Mouse (Mus musculus): Measurements from ENCODE around the gene Lztfl1. TPM values are rescaled to one million over a fixed set of nuclear protein-coding genes. Genes with fewer than 3 reads are reported as not detected.
A peak's percentile ranks its signal among the peaks of the same experiment; 100 is the strongest.
"Not testable (repeated sequence)": the region's sequence is repeated elsewhere in the genome, so short reads cannot be mapped to it uniquely, and the experiment has no call there.

Lztfl1 gene
- 33.7 and 35.1 TPM in 2 replicates for polyA plus RNA-seq (2016; fragmentation: Nextera tagmentation; extraction: Ambion mirVana)

DNA sequence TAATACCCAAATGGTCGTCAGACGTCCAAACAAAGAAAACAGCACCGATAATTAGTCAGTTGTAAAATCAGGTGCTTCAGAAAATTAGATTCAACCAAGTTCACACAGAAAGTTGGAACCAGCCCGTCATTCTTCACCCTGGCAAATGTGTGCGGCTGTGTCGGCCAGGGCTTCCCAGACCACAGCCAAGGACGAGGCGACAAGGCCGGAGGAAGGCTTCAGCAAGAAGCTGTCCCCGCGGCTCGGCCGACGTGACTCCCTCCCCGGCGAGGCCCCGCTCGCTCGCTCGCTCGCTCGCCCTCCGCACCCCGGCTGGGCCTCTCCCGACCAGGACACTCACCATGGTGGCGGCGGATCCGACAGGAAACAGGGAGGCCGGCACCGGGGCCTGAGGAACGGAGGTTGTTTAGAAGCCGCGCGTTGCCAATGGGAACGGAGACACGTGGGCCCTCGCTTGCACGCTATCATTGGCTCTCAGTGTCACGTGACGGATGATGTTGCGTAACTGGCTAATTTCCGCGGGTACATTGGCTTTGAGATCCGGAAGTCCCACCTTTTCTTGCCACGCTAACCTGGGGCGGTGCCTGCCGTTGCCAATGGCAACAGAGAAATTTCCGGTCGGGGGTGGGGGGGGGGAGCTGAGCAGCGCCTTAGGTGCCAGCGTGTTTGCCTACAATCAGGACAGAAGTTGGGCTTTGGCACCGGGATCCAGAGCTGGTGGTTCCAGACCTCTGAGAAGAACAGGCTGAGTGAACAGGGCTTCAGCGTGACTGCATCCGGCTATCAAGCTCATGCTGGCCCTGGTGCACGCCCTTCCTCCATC, at the start of gene Lztfl1:
Lztfl1 (minus strand) TSS at position 512 of the 823 bp plus-strand sequence.
- WGBS = under 1% methylated on average over 55 of the region's 55 CpGs
- peak within 1 kb of the TSS; percentile 84 for H3K9ac ChIP-seq
- H3K4me3 ChIP-seq = peak within 1 kb of the TSS; percentile 74
- H3K9me3 ChIP-seq (replicated peaks) = no peaks in the 10 kb centered on the region
- peak within 1 kb of the TSS; percentile 56 for H3K27ac ChIP-seq (ENCODE audit: poor library complexity, severe bottlenecking)
- H3K4me1 ChIP-seq (replicated peaks) = peaks cover 6% of the 10 kb centered on the region
- peaks cover 3% of the 10 kb centered on the region; the same call in 1 of the 2 replicates for H3K27me3 ChIP-seq (replicated peaks)
- peak; percentile 100 for ATAC-seq (ENCODE audit: insufficient number of reproducible peaks, low FRiP score)
- no peaks in the 10 kb centered on the region for H3K36me3 ChIP-seq
- H3K4me2 ChIP-seq = peak within 1 kb of the TSS; percentile 75

GRCm38 (mm10) chr9:123766996-123767395, 49.5 kb upstream of the Lztfl1 start:
- no peak overlapping the region for H3K9ac ChIP-seq
- H3K27ac ChIP-seq (ENCODE audit: poor library complexity, severe bottlenecking) = no peak overlapping the region
- ATAC-seq (ENCODE audit: insufficient number of reproducible peaks, low FRiP score) = no peak
- no peaks in the 10 kb centered on the region for H3K27me3 ChIP-seq (replicated peaks)
- H3K4me2 ChIP-seq = no peak overlapping the region
- H3K36me3 ChIP-seq = no peaks in the 10 kb centered on the region
- no peak overlapping the region for H3K4me3 ChIP-seq
- H3K4me1 ChIP-seq (replicated peaks) = no peaks in the 10 kb centered on the region
- no peaks in the 10 kb centered on the region for H3K9me3 ChIP-seq (replicated peaks)
- WGBS = 77% methylated on average over 3 of the region's 3 CpGs

DNA sequence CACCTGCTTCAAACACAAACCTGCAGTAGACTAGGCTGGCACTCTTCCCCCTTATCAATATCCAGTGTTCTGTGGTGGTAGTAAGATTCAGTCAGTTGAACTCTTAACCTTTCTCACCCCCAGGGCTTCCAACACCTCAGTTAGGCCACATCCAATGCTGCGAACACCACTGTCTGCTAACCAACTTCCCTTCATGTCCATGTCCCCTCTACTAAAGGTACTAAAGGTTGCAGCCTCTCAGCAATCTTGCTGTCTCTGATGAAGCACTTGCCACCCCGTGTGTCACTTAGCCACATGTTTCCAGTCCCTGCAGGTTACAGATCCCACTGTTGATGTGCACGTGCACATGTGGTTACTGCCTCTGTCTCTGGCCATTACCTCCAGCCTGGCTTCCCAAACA, 46.3 kb upstream of the Lztfl1 start:
- ATAC-seq (ENCODE audit: insufficient number of reproducible peaks, low FRiP score) = no peak
- Histone ChIP-seq H3K9ac (no peak overlapping the region), H3K36me3 (no peaks in the 10 kb centered on the region), H3K27ac (ENCODE audit: poor library complexity, severe bottlenecking) (no peak overlapping the region), H3K9me3 (replicated peaks) (no peaks in the 10 kb centered on the region), H3K27me3 (replicated peaks) (no peaks in the 10 kb centered on the region), H3K4me1 (replicated peaks) (no peaks in the 10 kb centered on the region), H3K4me2 (no peak overlapping the region), H3K4me3 (no peak overlapping the region)
- WGBS = 68% methylated on average over 3 of the region's 3 CpGs

- H3K27ac ChIP-seq (ENCODE audit: poor library complexity, severe bottlenecking) = no peak overlapping the region
- no peaks in the 10 kb centered on the region for H3K9me3 ChIP-seq (replicated peaks)
- 85% methylated on average over 4 of the region's 4 CpGs for WGBS
- H3K9ac ChIP-seq = no peak overlapping the region
- no peaks in the 10 kb centered on the region for H3K36me3 ChIP-seq
- no peaks in the 10 kb centered on the region for H3K27me3 ChIP-seq (replicated peaks)
- ATAC-seq (ENCODE audit: insufficient number of reproducible peaks, low FRiP score) = no peak
- no peak overlapping the region for H3K4me3 ChIP-seq
- H3K4me2 ChIP-seq = no peak overlapping the region
- no peaks in the 10 kb centered on the region for H3K4me1 ChIP-seq (replicated peaks)
Observed at GRCm38 (mm10) chr9:123762886-123763285, 45.4 kb upstream of the Lztfl1 start.

DNA sequence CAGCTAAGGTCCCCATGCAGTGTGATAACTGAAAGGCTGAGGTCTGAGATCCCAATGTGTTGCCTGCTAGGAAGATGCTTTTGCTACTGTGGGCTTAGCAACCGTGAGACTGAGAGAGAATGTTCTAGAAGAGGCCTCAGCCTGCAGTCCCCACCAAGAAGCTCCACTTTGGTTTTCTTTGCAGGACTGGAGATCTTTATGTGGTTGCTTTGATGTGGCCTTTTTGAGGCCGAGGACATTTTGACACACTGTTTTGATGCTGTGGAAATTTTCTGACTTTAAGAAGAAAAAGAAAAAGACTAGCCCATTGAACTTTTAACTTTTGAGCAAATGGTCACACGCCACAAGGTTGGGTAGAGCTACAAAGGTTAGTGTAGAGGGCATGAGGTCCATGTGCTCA, 43.3 kb upstream of the Lztfl1 start:
- Histone ChIP-seq H3K9me3 (replicated peaks) (no peaks in the 10 kb centered on the region), H3K4me1 (replicated peaks) (no peaks in the 10 kb centered on the region), H3K27ac (ENCODE audit: poor library complexity, severe bottlenecking) (no peak overlapping the region), H3K36me3 (no peaks in the 10 kb centered on the region), H3K4me2 (no peak overlapping the region), H3K9ac (no peak overlapping the region), H3K4me3 (no peak overlapping the region), H3K27me3 (replicated peaks) (no peaks in the 10 kb centered on the region)
- WGBS = 76% methylated on average over 3 of the region's 3 CpGs
- ATAC-seq (ENCODE audit: insufficient number of reproducible peaks, low FRiP score) = no peak

GRCm38 (mm10) chr9:123758645-123759044, 41.1 kb upstream of the Lztfl1 start:
- H3K4me1 ChIP-seq (replicated peaks) = no peaks in the 10 kb centered on the region
- 66% methylated on average over 4 of the region's 4 CpGs for WGBS
- no peak overlapping the region for H3K27ac ChIP-seq (ENCODE audit: poor library complexity, severe bottlenecking)
- no peak for ATAC-seq (ENCODE audit: insufficient number of reproducible peaks, low FRiP score)
- H3K27me3 ChIP-seq (replicated peaks) = no peaks in the 10 kb centered on the region
- H3K4me2 ChIP-seq = no peak overlapping the region
- H3K9ac ChIP-seq = no peak overlapping the region
- H3K4me3 ChIP-seq = no peak overlapping the region
- H3K9me3 ChIP-seq (replicated peaks) = no peaks in the 10 kb centered on the region
- no peaks in the 10 kb centered on the region for H3K36me3 ChIP-seq

DNA sequence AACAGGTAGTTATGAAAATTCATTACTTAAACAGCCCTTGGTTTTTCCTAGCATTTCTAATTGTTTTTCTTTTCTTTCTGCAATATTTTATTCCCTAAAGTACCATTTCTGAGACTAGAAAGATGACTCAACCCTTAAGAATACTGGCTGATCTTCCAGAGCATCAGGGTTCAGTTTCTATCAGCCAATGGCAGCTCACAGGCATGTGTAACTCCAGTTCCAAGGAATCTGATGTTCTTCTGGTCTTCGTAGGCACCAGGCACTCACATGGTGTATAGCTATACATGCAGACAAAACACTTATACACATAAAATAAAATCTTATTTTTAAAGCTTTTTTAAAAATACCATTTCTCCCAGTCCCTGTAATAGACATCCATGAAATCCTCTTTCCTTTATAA, 40.7 kb upstream of the Lztfl1 start:
- Histone ChIP-seq H3K27ac (ENCODE audit: poor library complexity, severe bottlenecking) (no peak overlapping the region), H3K9me3 (replicated peaks) (no peaks in the 10 kb centered on the region), H3K9ac (no peak overlapping the region), H3K36me3 (no peaks in the 10 kb centered on the region), H3K27me3 (replicated peaks) (no peaks in the 10 kb centered on the region), H3K4me3 (no peak overlapping the region), H3K4me2 (no peak overlapping the region), H3K4me1 (replicated peaks) (no peaks in the 10 kb centered on the region)
- no peak for ATAC-seq (ENCODE audit: insufficient number of reproducible peaks, low FRiP score)
- 68% methylated on average over 1 of the region's 1 CpGs for WGBS

GRCm38 (mm10) chr9:123757326-123757725, 39.8 kb upstream of the Lztfl1 start:
- Histone ChIP-seq H3K9ac (no peak overlapping the region), H3K27me3 (replicated peaks) (no peaks in the 10 kb centered on the region), H3K36me3 (no peaks in the 10 kb centered on the region), H3K9me3 (replicated peaks) (no peaks in the 10 kb centered on the region), H3K4me1 (replicated peaks) (no peaks in the 10 kb centered on the region), H3K27ac (ENCODE audit: poor library complexity, severe bottlenecking) (no peak overlapping the region), H3K4me3 (no peak overlapping the region), H3K4me2 (no peak overlapping the region)
- ATAC-seq (ENCODE audit: insufficient number of reproducible peaks, low FRiP score) = no peak
- WGBS = 54% methylated on average over 2 of the region's 2 CpGs

DNA sequence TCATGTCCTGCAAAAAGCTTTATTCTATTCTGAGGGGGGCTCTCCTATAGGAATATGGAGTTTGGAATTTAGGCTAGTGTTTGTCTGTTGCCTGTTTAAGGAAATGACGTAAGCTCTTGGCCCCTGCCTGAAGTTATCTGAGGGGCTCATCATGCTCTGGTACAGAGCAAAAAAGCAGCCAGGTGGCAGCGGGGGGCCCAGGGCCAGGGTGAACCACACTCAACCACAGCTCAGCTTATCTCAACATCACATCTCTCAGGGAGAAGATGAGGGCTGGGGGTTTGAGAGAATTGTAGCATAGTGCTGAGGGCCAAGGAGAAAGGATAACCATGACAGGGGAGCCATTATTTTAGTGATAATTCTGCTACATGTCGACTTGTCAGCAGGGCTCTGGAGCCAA, 39.3 kb upstream of the Lztfl1 start:
- Histone ChIP-seq H3K27me3 (replicated peaks) (no peaks in the 10 kb centered on the region), H3K9me3 (replicated peaks) (no peaks in the 10 kb centered on the region), H3K4me3 (no peak overlapping the region), H3K36me3 (no peaks in the 10 kb centered on the region), H3K4me2 (no peak overlapping the region), H3K9ac (no peak overlapping the region), H3K4me1 (replicated peaks) (no peaks in the 10 kb centered on the region), H3K27ac (ENCODE audit: poor library complexity, severe bottlenecking) (no peak overlapping the region)
- 68% methylated on average over 3 of the region's 3 CpGs for WGBS
- ATAC-seq (ENCODE audit: insufficient number of reproducible peaks, low FRiP score) = no peak

DNA sequence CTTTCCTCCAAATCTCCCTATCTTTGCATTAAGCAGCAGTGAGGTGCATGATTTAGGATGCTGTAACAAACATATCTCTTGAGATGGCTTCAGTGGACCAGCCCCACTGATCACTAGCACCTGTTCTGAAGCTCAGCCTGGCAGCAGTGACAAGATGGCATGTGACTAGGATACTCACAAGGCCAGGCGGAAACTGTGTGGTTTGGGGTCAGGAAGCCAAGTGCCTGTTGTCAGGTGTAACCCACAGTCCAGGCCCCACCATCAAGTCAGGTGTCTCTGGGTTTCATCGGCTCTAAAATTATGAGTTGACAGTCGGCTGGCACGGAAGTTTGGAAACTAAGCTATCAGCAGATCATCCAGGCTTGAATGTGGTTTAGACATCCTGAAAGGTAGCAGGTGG, 36.8 kb upstream of the Lztfl1 start:
- WGBS = 77% methylated on average over 4 of the region's 4 CpGs
- H3K27ac ChIP-seq (ENCODE audit: poor library complexity, severe bottlenecking) = no peak overlapping the region
- no peak for ATAC-seq (ENCODE audit: insufficient number of reproducible peaks, low FRiP score)
- no peaks in the 10 kb centered on the region for H3K9me3 ChIP-seq (replicated peaks)
- H3K9ac ChIP-seq = no peak overlapping the region
- H3K4me2 ChIP-seq = no peak overlapping the region
- H3K4me1 ChIP-seq (replicated peaks) = no peaks in the 10 kb centered on the region
- H3K4me3 ChIP-seq = no peak overlapping the region
- no peaks in the 10 kb centered on the region for H3K27me3 ChIP-seq (replicated peaks)
- H3K36me3 ChIP-seq = no peaks in the 10 kb centered on the region

GRCm38 (mm10) chr9:123749687-123750086, 32.2 kb upstream of the Lztfl1 start:
- not testable (repeated sequence) for H3K4me2 ChIP-seq; H3K27ac ChIP-seq (ENCODE audit: poor library complexity, severe bottlenecking); ATAC-seq (ENCODE audit: insufficient number of reproducible peaks, low FRiP score); H3K4me3 ChIP-seq; H3K4me1 ChIP-seq (replicated peaks); H3K27me3 ChIP-seq (replicated peaks); H3K9me3 ChIP-seq (replicated peaks); H3K9ac ChIP-seq; H3K36me3 ChIP-seq
- 89% methylated on average over 8 of the region's 8 CpGs for WGBS

- H3K4me3 ChIP-seq = no peak overlapping the region
- 85% methylated on average over 4 of the region's 4 CpGs for WGBS
Observed at GRCm38 (mm10) chr9:123740799-123741198, 23.3 kb upstream of the Lztfl1 start.

More at GRCm38 (mm10) chr9:123740799-123741198, 23.3 kb upstream of the Lztfl1 start:
- no peak overlapping the region for H3K27ac ChIP-seq (ENCODE audit: poor library complexity, severe bottlenecking)
- H3K4me1 ChIP-seq (replicated peaks) = no peaks in the 10 kb centered on the region
- no peaks in the 10 kb centered on the region for H3K9me3 ChIP-seq (replicated peaks)
- H3K9ac ChIP-seq = no peak overlapping the region
- no peak overlapping the region for H3K4me2 ChIP-seq
- H3K27me3 ChIP-seq (replicated peaks) = no peaks in the 10 kb centered on the region
- H3K36me3 ChIP-seq = no peaks in the 10 kb centered on the region
- ATAC-seq (ENCODE audit: insufficient number of reproducible peaks, low FRiP score) = no peak
